Mouse (Mus musculus): ENCODE data around the gene Hmbs. TPM values are rescaled to one million over a fixed set of nuclear protein-coding genes. Genes with fewer than 3 reads are reported as not detected.
"Not testable (repeated sequence)": the region's sequence is repeated elsewhere in the genome, so short reads cannot be mapped to it uniquely, and the experiment has no call there.

Gene Hmbs
- 1,466 and 1,543 TPM in 2 replicates for polyA plus RNA-seq (2015; fragmentation: Nextera tagmentation; extraction: Ambion mirVana)

DNA sequence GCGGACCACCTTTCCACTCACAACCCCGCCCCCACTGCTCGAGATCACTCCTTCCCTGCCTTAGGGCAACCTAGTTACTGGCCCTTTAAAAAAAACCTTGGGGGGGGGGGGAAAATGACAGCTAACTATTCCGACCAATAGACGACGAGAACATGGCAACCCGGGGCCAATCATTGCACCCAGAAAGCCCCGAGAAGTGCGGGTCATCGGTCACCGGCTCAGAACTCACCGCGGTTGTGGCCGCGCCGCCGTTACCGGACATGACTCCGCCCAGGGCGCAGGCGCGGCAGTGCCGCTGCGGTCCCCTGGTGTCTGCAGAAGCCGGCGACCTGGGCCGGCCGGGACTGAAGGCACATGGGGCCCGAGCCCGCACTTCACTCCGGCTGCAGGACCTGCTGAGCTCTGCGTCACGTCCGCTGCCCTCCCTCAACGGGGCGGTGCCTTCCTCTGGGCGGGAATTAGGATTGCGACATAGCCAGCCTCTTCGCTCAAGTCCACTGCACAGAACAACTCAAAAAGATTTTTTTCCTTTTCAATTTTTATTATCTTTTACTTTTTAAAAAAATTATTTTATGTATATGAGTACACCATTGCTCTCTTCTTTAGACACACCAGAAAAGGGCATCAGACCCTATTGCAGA lies at the start of gene Hmbs:
Gene Hmbs, minus strand, starts transcription at position 448 of the 641 bp plus-strand sequence.
- under 1% methylated on average over 39 of the region's 39 CpGs for WGBS (ENCODE audit: insufficient replicate concordance)
- peak within 1 kb of the TSS; percentile 82 for H3K4me2 ChIP-seq
- H3K4me1 ChIP-seq (replicated peaks), result peaks cover 39% of the 10 kb centered on the region
- H3K9ac ChIP-seq, result peak within 1 kb of the TSS; percentile 96
- ATAC-seq (ENCODE audit: insufficient read depth), result peak; percentile 82
- peak within 1 kb of the TSS; percentile 100 for H3K27ac ChIP-seq (replicated peaks)
- peaks cover 62% of the 10 kb centered on the region for H3K36me3 ChIP-seq (replicated peaks)
- no peaks in the 10 kb centered on the region for H3K27me3 ChIP-seq
- H3K9me3 ChIP-seq (replicated peaks), result no peaks in the 10 kb centered on the region
- peak within 1 kb of the TSS; percentile 81 for H3K4me3 ChIP-seq (replicated peaks)

DNA sequence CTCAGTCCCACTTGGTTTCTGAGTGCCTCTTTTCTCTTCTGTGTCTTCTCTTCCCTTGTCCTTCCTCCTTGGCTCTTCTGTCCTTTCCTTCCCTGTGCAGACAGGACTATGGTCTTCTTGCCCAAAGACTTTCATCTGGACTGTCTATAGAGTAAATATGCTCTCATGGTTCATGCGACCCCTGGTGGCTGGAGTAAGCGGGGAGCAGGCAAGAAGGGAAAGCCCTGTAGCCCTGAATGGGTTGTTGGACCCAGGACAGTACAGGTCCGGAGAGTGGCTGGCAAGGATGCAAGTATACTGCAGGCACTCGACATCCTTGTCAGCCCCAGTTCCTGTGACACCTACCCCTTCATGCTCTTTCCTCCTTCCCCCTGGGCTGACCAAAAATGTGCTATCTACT lies 47.4 kb upstream of the Hmbs start:
- H3K4me3 ChIP-seq (replicated peaks), result no peak overlapping the region
- 28% methylated on average over 4 of the region's 4 CpGs for WGBS (ENCODE audit: insufficient replicate concordance)
- peaks cover 59% of the 10 kb centered on the region for H3K36me3 ChIP-seq (replicated peaks)
- H3K4me1 ChIP-seq (replicated peaks), result peaks cover 7% of the 10 kb centered on the region
- 0 out of 2 replicates have a peak, but pooled peaks have one; percentile 16 for ATAC-seq (ENCODE audit: insufficient read depth)
- H3K4me2 ChIP-seq, result no peak overlapping the region
- H3K9me3 ChIP-seq (replicated peaks), result no peaks in the 10 kb centered on the region
- no peak overlapping the region for H3K9ac ChIP-seq
- no peak overlapping the region for H3K27ac ChIP-seq (replicated peaks)
- H3K27me3 ChIP-seq, result no peaks in the 10 kb centered on the region

DNA sequence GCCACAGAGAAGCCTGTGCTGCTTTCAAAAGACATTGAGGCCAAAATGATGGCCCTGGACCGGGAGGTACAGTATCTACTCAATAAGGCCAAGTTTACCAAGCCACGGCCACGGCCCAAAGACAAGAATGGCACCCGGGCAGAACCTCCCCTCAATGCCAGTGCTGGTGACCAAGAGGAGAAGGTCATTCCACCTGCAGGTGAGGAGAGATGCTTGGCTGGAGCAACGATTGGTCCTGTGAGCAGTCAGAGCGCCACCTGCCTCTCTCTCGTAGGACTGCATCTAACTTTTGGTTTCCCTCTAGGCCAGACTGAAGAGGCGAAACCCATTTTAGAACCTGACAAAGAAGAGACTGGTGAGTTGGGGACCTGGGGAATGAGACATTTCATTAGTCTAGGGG lies 45.2 kb upstream of the Hmbs start:
- peaks cover 81% of the 10 kb centered on the region for H3K36me3 ChIP-seq (replicated peaks)
- no peak overlapping the region for H3K4me3 ChIP-seq (replicated peaks)
- no peak overlapping the region for H3K27ac ChIP-seq (replicated peaks)
- H3K27me3 ChIP-seq, result no peaks in the 10 kb centered on the region
- H3K9me3 ChIP-seq (replicated peaks), result no peaks in the 10 kb centered on the region
- ATAC-seq (ENCODE audit: insufficient read depth), result no peak
- H3K4me1 ChIP-seq (replicated peaks), result no peaks in the 10 kb centered on the region
- no peak overlapping the region for H3K9ac ChIP-seq
- WGBS (ENCODE audit: insufficient replicate concordance), result 50% methylated on average over 8 of the region's 8 CpGs
- no peak overlapping the region for H3K4me2 ChIP-seq

DNA sequence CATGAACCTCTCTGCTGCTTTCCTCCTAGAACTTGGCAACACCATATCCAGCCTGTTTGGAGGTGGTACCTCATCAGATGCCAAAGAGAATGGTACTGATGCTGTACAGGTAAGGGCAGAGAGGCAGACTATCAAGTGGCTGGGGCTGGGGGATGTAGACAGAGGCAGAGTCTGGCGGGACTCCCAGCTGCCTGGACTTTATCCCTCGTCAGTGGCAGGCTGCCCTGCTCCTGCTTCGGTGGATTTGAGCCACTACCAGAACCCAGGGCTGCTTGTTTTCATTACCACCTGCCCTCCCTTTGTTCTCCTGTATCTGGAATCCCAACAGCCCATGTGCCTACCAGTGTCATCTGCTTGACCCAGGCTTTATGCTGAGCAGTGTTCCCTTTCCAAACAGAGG lies 43.2 kb upstream of the Hmbs start:
- Histone ChIP-seq H3K4me1 (replicated peaks) (no peaks in the 10 kb centered on the region), H3K4me3 (replicated peaks) (no peak overlapping the region), H3K9me3 (replicated peaks) (no peaks in the 10 kb centered on the region), H3K36me3 (replicated peaks) (peaks cover 93% of the 10 kb centered on the region), H3K9ac (no peak overlapping the region), H3K27ac (replicated peaks) (no peak overlapping the region), H3K27me3 (no peaks in the 10 kb centered on the region), H3K4me2 (no peak overlapping the region)
- WGBS (ENCODE audit: insufficient replicate concordance), result 69% methylated on average over 3 of the region's 3 CpGs
- no peak for ATAC-seq (ENCODE audit: insufficient read depth)

DNA sequence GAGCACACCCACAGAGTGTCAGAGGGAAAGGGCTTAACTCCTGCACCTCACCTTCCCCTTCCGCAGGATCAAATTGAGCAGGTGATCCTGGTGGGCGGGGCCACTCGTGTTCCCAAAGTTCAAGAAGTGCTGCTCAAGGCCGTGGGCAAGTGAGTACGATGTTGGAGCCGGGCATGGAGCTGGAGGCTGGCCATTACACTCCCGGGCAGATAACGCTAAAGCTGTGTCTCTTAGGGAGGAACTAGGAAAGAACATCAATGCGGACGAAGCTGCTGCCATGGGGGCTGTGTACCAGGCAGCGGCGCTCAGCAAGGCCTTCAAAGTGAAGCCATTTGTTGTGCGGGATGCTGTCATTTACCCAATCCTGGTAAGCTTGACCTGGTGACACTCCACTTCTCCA lies 40.6 kb upstream of the Hmbs start:
- peaks cover 18% of the 10 kb centered on the region for H3K4me1 ChIP-seq (replicated peaks)
- H3K27me3 ChIP-seq, result no peaks in the 10 kb centered on the region
- no peak overlapping the region for H3K27ac ChIP-seq (replicated peaks)
- no peak for ATAC-seq (ENCODE audit: insufficient read depth)
- 83% methylated on average over 13 of the region's 13 CpGs for whole genome bisulfite sequencing (ENCODE audit: insufficient replicate concordance)
- H3K4me2 ChIP-seq, result no peak overlapping the region
- H3K9me3 ChIP-seq (replicated peaks), result no peaks in the 10 kb centered on the region
- no peak overlapping the region for H3K4me3 ChIP-seq (replicated peaks)
- H3K36me3 ChIP-seq (replicated peaks), result peaks cover 88% of the 10 kb centered on the region
- no peak overlapping the region for H3K9ac ChIP-seq

DNA sequence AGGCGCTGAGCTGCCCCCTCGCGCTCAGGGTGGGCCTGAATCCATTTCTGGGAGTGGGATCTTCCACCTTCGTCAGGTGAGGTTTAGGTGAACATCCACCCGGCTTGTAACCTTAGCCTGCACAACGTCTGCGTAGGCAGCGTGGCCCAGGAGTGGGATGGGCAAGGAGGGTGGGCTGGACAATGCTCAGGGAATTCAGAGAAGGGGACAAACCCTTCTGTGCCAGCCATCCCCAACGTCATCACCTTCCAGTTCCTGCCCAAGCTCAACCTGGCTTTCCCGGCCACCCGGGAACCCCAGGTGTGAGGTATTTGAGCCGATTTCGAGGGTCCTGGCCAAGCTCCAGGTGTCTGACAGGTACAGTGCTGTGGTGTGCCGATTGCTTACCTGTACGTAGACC lies 35.8 kb upstream of the Hmbs start:
- Histone ChIP-seq H3K27ac (replicated peaks) (peak overlapping the region; percentile 78), H3K4me2 (peak overlapping the region; percentile 93), H3K27me3 (no peaks in the 10 kb centered on the region), H3K9me3 (replicated peaks) (no peaks in the 10 kb centered on the region), H3K9ac (peak overlapping the region; percentile 80), H3K36me3 (replicated peaks) (peaks cover 42% of the 10 kb centered on the region), H3K4me3 (replicated peaks) (peak overlapping the region; percentile 71), H3K4me1 (replicated peaks) (peaks cover 35% of the 10 kb centered on the region)
- 4% methylated on average over 15 of the region's 15 CpGs for WGBS (ENCODE audit: insufficient replicate concordance)
- 0 out of 2 replicates have a peak, but pooled peaks have one; percentile 5 for ATAC-seq (ENCODE audit: insufficient read depth)

DNA sequence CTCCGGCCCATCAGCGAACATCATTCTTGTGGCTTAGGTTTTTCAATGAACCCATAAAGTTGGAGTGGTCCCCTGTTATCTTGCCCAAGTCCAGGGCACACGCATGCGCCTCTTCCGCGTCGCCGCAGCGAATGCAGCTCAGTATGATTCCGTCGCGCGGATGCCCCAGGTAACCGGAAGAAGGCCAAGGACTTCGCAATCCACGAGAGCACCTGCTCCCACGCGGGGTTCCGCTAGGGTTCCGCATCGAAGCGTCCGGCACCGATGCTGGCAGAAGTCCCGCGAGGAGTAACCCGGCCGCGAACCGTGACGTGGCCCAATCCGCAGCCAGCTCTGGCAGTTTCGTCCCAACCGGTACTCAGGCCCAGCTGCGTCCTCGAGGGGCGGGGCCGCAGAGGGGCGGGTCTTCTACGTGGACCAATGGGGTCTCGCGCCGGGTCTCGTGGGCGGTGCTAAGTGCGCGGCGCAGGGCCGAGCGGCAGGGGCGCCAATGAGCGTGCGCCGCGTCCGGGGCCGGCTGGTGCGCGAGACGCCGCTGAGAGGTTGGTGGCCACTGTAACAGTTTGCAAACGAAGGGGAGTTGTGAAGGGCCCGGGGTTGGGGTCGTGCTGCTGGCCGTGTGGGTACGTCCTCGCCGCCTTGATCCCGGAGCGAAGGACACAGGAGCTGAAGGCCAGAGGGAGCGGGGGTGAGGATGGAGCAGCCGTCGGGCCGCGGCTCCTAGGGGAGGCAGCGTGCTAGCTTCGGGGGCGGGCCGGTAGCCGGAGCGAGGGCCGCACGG lies 35.2 kb upstream of the Hmbs start, which contains the start of gene Hyou1:
Gene Hyou1, plus strand, starts transcription at position 437 of the 781 bp plus-strand sequence.
- ATAC-seq (ENCODE audit: insufficient read depth), result peak; percentile 93
- peak within 1 kb of the TSS; percentile 71 for H3K4me3 ChIP-seq (replicated peaks)
- no peaks in the 10 kb centered on the region for H3K9me3 ChIP-seq (replicated peaks)
- H3K27me3 ChIP-seq, result no peaks in the 10 kb centered on the region
- peaks cover 35% of the 10 kb centered on the region for H3K4me1 ChIP-seq (replicated peaks)
- WGBS (ENCODE audit: insufficient replicate concordance), result under 1% methylated on average over 83 of the region's 83 CpGs
- H3K27ac ChIP-seq (replicated peaks), result peak within 1 kb of the TSS; percentile 88
- peak within 1 kb of the TSS; percentile 93 for H3K4me2 ChIP-seq
- peak within 1 kb of the TSS; percentile 80 for H3K9ac ChIP-seq
- H3K36me3 ChIP-seq (replicated peaks), result peaks cover 36% of the 10 kb centered on the region

DNA sequence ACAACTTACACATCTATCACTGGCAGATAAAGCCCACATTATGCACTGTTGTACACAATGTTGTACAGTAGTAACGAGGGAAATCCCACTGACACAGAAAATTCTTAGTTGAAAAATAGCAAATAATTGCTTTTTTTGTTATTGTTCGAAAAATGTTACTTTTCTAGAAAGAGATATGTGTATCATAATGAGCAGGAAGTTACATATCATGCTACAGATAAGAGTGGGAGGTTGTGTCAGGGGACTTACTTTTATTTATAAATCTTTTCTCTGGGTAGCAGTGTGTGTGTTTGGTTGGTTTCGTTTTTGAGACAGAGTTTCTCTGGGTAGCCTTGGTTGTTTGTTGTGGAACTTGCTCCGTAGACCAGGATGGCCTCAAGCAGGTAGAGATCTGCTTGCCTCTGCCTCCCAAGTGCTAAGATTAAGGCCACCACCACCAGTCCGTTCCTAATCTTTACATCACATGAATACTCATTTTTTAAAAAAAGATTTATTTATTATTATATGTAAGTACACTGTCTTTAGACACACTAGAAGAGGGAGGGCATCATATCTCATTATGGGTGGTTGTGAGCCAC lies 34.2 kb upstream of the Hmbs start:
- no peaks in the 10 kb centered on the region for H3K9me3 ChIP-seq (replicated peaks)
- H3K4me3 ChIP-seq (replicated peaks), result peak overlapping the region; percentile 71
- ATAC-seq (ENCODE audit: insufficient read depth), result no peak
- peak overlapping the region; percentile 93 for H3K4me2 ChIP-seq
- H3K9ac ChIP-seq, result peak overlapping the region; percentile 69
- H3K4me1 ChIP-seq (replicated peaks), result peaks cover 43% of the 10 kb centered on the region
- peak overlapping the region; percentile 88 for H3K27ac ChIP-seq (replicated peaks)
- no peaks in the 10 kb centered on the region for H3K27me3 ChIP-seq
- 35% methylated on average over 5 of the region's 5 CpGs for WGBS (ENCODE audit: insufficient replicate concordance)
- peaks cover 26% of the 10 kb centered on the region for H3K36me3 ChIP-seq (replicated peaks)

DNA sequence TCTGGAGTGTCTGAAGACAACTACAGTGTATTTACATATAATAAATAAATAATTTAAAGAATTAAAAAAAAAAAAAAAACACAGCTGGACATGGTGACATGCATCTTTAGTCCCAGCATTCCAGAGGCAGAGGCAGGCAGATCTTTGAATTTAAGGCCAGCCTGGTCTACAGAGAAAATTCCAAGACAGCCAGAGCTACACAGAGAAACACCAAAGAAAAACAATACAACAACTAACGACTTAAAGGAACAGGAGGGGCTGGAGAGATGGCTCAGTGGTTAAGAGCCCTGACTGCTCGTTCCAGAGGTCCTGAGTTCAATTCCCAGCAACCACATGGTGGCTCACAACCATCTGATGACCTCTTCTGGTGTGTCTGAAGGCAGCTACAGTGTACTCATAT lies 33.3 kb upstream of the Hmbs start:
- peaks cover 17% of the 10 kb centered on the region for H3K36me3 ChIP-seq (replicated peaks)
- 61% methylated on average over 2 of the region's 2 CpGs for WGBS (ENCODE audit: insufficient replicate concordance)
- not testable (repeated sequence) for H3K4me2 ChIP-seq; H3K4me3 ChIP-seq (replicated peaks); H3K9me3 ChIP-seq (replicated peaks); H3K9ac ChIP-seq; H3K27ac ChIP-seq (replicated peaks); H3K27me3 ChIP-seq; ATAC-seq (ENCODE audit: insufficient read depth)
- H3K4me1 ChIP-seq (replicated peaks), result peaks cover 44% of the 10 kb centered on the region

DNA sequence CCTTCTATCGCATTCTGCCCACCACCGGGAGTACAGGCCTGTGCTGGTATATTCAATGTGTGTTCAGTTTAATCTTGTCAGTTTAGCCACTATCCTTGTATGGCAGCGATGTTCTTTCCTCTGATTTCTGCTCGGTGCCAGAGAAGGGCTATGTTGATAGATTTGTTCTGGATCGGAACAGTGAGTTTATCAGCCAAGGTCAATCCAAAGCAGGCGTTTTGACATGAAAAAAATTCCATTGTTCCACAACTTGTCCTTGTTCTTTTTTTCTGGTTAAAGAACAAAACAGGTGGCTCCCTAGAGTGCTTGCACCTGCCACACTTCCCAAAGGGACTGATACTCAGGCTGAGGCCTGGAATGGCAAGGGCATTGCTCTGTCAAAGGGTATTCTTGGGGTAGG lies 32.1 kb upstream of the Hmbs start:
- Histone ChIP-seq H3K4me2 (no peak overlapping the region), H3K9me3 (replicated peaks) (no peaks in the 10 kb centered on the region), H3K36me3 (replicated peaks) (peaks cover 5% of the 10 kb centered on the region), H3K4me1 (replicated peaks) (peaks cover 38% of the 10 kb centered on the region), H3K4me3 (replicated peaks) (no peak overlapping the region), H3K27me3 (no peaks in the 10 kb centered on the region), H3K27ac (replicated peaks) (no peak overlapping the region), H3K9ac (no peak overlapping the region)
- no peak for ATAC-seq (ENCODE audit: insufficient read depth)
- 75% methylated on average over 6 of the region's 6 CpGs for WGBS (ENCODE audit: insufficient replicate concordance)

DNA sequence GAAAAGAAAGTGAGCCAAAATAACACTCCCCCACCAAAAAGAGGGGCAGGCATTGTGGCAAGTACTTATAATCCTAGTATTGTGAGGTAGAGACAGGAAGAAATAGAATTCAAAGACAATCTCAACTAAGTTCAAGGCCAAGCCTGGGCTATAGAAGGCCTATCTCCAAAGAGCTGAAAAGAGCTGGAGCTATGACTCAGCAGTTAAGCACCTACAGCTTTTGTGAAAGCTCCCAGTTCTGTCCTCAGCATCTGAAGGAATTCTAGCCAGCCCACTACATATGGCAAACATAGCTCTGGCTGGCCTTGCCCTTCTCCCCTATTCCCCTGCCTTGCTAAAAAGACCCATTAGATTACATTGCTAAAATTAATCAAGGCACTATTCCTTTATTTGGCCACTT lies 29.4 kb upstream of the Hmbs start:
- H3K27me3 ChIP-seq, result no peaks in the 10 kb centered on the region
- no peaks in the 10 kb centered on the region for H3K36me3 ChIP-seq (replicated peaks)
- ATAC-seq (ENCODE audit: insufficient read depth), result no peak
- peaks cover 20% of the 10 kb centered on the region for H3K4me1 ChIP-seq (replicated peaks)
- no peak overlapping the region for H3K4me2 ChIP-seq
- no peak overlapping the region for H3K9ac ChIP-seq
- H3K27ac ChIP-seq (replicated peaks), result 0 out of 2 replicates have a peak overlapping the region, but pooled peaks have one; percentile 20
- H3K4me3 ChIP-seq (replicated peaks), result no peak overlapping the region
- no peaks in the 10 kb centered on the region for H3K9me3 ChIP-seq (replicated peaks)

All from liver, embryonic 15.5 days (tissue).